Mouse (Mus musculus) adrenal gland, adult 2 months (tissue): ENCODE data around the gene Galnt3. TPM values are rescaled to one million over a fixed set of nuclear protein-coding genes. Genes with fewer than 3 reads are reported as not detected.

Experiments
- polyA plus RNA-seq: library from polyadenylated mRNA; depleted of rRNA; stranded (reverse); fragments of >200 nt; gene quantifications from 2 replicates; pipeline ENCODE4 v1.2.3, GENCODE M21; 2012; rRNA removed
- total RNA-seq, 2 experiments: library from RNA; stranded (reverse); gene quantifications; 2 replicates each; pipeline ENCODE4 v1.2.3; 2021

Gene Galnt3
- total and polyA plus RNA-seq, 3 experiments: 0.42 to 1.7 (median 1.2) TPM

Other genes starting within 250 kb of the Galnt3 start
- gene Ttc21b, start 131.6 kb upstream of the Galnt3 start, total RNA-seq: 1 to 10 TPM; 8.3 to 8.4 TPM
- 1.5 and 1.9 TPM in 2 replicates for gene Ttc21b, start 131.6 kb upstream of the Galnt3 start, polyA plus RNA-seq